In genomic region chr12:80855100-80855499, GRCm38 (mm10) we compare ENCODE assay signal across 20 mouse cellular contexts.
DNase-seq lines count a peak whose midpoint lies in the region; ATAC-seq lines count a peak whose summit lies in the region.
"Had no signal": no experiment of that assay in that cellular context is flagged by ENCODE, and none has a peak within 500 bp of the region (broad histone marks: within the 10 kb centered on the region; RNA-seq: fewer than 3 reads in every experiment).

No protein-coding gene starts in this region.

- no peaks in the 10 kb centered on the region for H3K9me3 ChIP-seq in heart, embryonic 15.5 days (replicated peaks)
- H3K9me3 ChIP-seq in midbrain, embryonic 10.5 days (replicated peaks), result no peaks in the 10 kb centered on the region
- H3K9me3 ChIP-seq in midbrain, embryonic 11.5 days (ENCODE audit: control insufficient read depth, low read length), result no peaks in the 10 kb centered on the region
- H3K9me3 ChIP-seq: forebrain, embryonic 10.5 days; lung, embryonic 15.5 days had no signal

- ATAC-seq in heart, embryonic 15.5 days (replicated peaks; ENCODE audit: insufficient number of reproducible peaks, insufficient read depth, low FRiP score, low read depth), result no peak
- ATAC-seq in midbrain, embryonic 11.5 days (ENCODE audit: low FRiP score), result no peak
- ATAC-seq in megakaryocyte, adult 5-6 weeks (ENCODE audit: poor library complexity, severe bottlenecking), result peak; percentile 39; the same call in 1 of the 2 replicates
- ATAC-seq: activated CD4-positive, CD25-positive, alpha-beta regulatory T cell, adult 4 months; CD4-positive, CD25-positive, alpha-beta regulatory T cell, adult 4 months; forebrain, postnatal 0 days; hindbrain, embryonic 16.5 days; intestine, postnatal 0 days; midbrain, embryonic 16.5 days had no signal

- H3K4me2 ChIP-seq in heart, embryonic 15.5 days, result no peak overlapping the region
- H3K4me2 ChIP-seq in midbrain, embryonic 11.5 days, result no peak overlapping the region
- H3K4me2 ChIP-seq: lung, embryonic 15.5 days had no signal

- H3K27me3 ChIP-seq in heart, embryonic 15.5 days, result no peaks in the 10 kb centered on the region
- no peaks in the 10 kb centered on the region for H3K27me3 ChIP-seq in midbrain, embryonic 10.5 days (ENCODE audit: low read depth, poor library complexity, severe bottlenecking)
- H3K27me3 ChIP-seq in midbrain, embryonic 11.5 days (ENCODE audit: control insufficient read depth, insufficient read depth, low read length), result no peaks in the 10 kb centered on the region
- H3K27me3 ChIP-seq: lung, embryonic 15.5 days had no signal

- no peak overlapping the region for H3K4me3 ChIP-seq in heart, embryonic 15.5 days
- H3K4me3 ChIP-seq in midbrain, embryonic 10.5 days, result no peak overlapping the region
- no peak overlapping the region for H3K4me3 ChIP-seq in midbrain, embryonic 11.5 days (ENCODE audit: low read depth, low read length)
- H3K4me3 ChIP-seq: forebrain, embryonic 10.5 days; lung, embryonic 15.5 days had no signal

- H3K9ac ChIP-seq in heart, embryonic 15.5 days, result no peak overlapping the region
- H3K9ac ChIP-seq in midbrain, embryonic 11.5 days (ENCODE audit: low read length), result no peak overlapping the region
- H3K9ac ChIP-seq: forebrain, postnatal 0 days; lung, embryonic 15.5 days had no signal

- H3K4me1 ChIP-seq in heart, embryonic 15.5 days (replicated peaks), result peaks cover 28% of the 10 kb centered on the region
- H3K4me1 ChIP-seq in midbrain, embryonic 10.5 days, result peaks cover 57% of the 10 kb centered on the region
- peaks cover 18% of the 10 kb centered on the region for H3K4me1 ChIP-seq in midbrain, embryonic 11.5 days (ENCODE audit: control insufficient read depth, insufficient read depth, low read length)

- WGBS in heart, embryonic 15.5 days, result 83% methylated on average over 2 of the region's 2 CpGs
- 92% methylated on average over 2 of the region's 2 CpGs for WGBS in midbrain, embryonic 10.5 days
- WGBS in midbrain, embryonic 11.5 days, result 75% methylated on average over 2 of the region's 2 CpGs

- H3K27ac ChIP-seq in heart, embryonic 15.5 days, result peak overlapping the region; percentile 33
- peak overlapping the region; percentile 64 for H3K27ac ChIP-seq in midbrain, embryonic 10.5 days (replicated peaks)
- no peak overlapping the region; the same call in 1 of the 2 replicates for H3K27ac ChIP-seq in midbrain, embryonic 11.5 days (ENCODE audit: low read depth, low read length)
- H3K27ac ChIP-seq: forebrain, embryonic 10.5 days had no signal

- no peaks in the 10 kb centered on the region for H3K36me3 ChIP-seq in heart, embryonic 15.5 days
- H3K36me3 ChIP-seq in midbrain, embryonic 10.5 days, result no peaks in the 10 kb centered on the region
- H3K36me3 ChIP-seq in midbrain, embryonic 11.5 days (ENCODE audit: control insufficient read depth, insufficient read depth, low read length), result no peaks in the 10 kb centered on the region
- H3K36me3 ChIP-seq: forebrain, embryonic 10.5 days; lung, embryonic 15.5 days had no signal

- intact Hi-C loops in heart, postnatal 36 days (cut with DNase I), result no loop called here

- DNase-seq in cerebellum, adult 11-12 months, result peak; percentile 53
- no peak for DNase-seq in cerebellum, adult 11 months
- DNase-seq in heart, postnatal 36 days, result no peak
- no peak for DNase-seq in midbrain, embryonic 10.5 days (ENCODE audit: low spot score)
- DNase-seq in midbrain, embryonic 11.5 days (ENCODE audit: low spot score, missing footprints), result no peak
- no peak for DNase-seq in kidney, adult 8-10 months
- DNase-seq: adrenal gland, postnatal 10 days; forebrain, postnatal 0 days; layer of hippocampus, postnatal 36 days; right cerebral cortex, postnatal 25 days; thymus, postnatal 36 days had no signal
